Mouse (Mus musculus): Measurements from ENCODE around the gene Rtn1. TPM values are rescaled to one million over a fixed set of nuclear protein-coding genes. Genes with fewer than 3 reads are reported as not detected.

Gene Rtn1
- polyA plus RNA-seq, 1 experiment, result 4.1 TPM

DNA sequence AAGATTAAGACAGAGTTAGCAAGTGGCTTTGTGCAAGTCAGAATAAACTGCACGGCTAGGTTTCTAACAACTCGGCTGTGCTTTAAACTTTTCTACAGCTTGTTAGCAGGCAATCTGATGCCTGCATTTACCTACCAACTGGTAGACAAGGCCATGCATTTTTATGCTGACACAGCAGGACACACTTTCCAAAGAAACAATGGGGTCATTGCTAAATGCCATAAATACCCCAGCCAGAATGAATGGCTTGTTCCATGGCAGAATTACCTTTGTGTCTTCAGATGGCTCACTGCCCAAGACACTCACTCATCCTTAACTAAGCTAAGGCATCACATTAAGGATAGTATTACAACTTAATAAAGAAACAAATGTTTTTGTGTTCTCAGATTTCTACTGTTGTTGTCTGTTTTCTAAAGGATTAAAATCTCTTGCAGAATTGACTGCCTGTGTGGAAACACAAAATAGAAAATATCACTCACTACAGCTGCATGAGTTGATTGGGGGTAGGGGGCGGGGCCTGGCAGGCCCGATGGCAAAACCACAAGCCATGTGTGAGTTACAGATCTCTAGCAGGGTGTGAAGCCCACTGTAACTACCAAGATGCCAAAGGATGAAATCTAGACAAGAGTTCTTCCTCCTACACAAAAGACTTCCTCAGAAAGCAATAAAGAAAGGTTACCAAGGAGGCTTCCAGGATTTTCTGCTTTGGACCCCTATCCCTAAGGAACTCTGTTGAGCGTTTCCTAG lies 129.6 kb downstream of the Rtn1 start:
- whole genome bisulfite sequencing, result 87% methylated on average over 5 of the region's 5 CpGs
- Histone ChIP-seq H3K27me3 (ENCODE audit: control insufficient read depth, insufficient read depth, low read length) (no peaks in the 10 kb centered on the region), H3K36me3 (ENCODE audit: control insufficient read depth, insufficient read depth, low read length) (no peaks in the 10 kb centered on the region), H3K4me3 (ENCODE audit: low read depth, low read length) (no peak overlapping the region), H3K27ac (ENCODE audit: insufficient read depth, low read depth, low read length) (no peak overlapping the region), H3K4me1 (ENCODE audit: control insufficient read depth, insufficient read depth, insufficient read length, low read length) (no peaks in the 10 kb centered on the region)
- TF ChIP-seq CTCF (IDR thresholded peaks at IDR 0.05; ENCODE audit: extremely low read depth, insufficient read length, insufficient replicate concordance, low read depth, low read length), result no peak
- TF ChIP-seq POLR2A (IDR thresholded peaks at IDR 0.05; ENCODE audit: low read depth, low read length), result no peak

DNA sequence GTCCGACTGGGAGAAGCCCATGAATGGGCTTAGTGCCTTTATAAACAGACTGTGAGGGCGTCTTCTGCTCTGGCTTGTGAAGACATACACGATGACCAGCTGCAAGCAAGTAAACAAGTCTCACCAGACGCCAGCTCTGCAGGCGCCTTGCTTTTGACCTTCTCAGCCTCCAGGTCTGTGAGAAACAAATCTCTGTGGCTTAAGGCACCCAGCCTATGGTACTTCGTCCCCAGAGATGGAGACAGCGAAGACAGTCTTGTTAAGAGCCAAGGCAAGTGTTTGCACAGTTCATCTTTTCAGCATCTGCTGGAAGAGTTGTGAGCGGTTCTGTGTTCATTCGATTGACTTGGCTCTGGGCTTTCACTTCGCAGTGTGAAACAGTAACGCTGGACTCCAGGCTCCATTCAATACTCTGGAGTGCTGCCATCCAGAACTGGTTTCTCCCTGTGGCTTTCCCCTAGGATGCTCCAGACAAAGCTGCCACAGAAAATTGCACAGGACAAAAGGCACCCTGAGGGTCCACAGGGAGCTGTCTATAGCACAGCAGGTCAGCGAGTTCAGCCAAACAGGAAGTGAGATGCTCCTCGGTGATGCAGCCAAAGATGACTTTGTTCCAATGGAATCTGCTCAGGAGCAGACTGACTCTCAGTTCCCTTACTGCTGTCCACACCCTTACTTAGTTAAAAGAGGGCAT lies 135.0 kb downstream of the Rtn1 start:
- Histone ChIP-seq H3K27me3 (ENCODE audit: control insufficient read depth, insufficient read depth, low read length) (no peaks in the 10 kb centered on the region), H3K4me3 (ENCODE audit: low read depth, low read length) (no peak overlapping the region; the same call in 1 of the 2 replicates), H3K4me1 (ENCODE audit: control insufficient read depth, insufficient read depth, insufficient read length, low read length) (no peaks in the 10 kb centered on the region), H3K27ac (ENCODE audit: insufficient read depth, low read depth, low read length) (no peak overlapping the region), H3K36me3 (ENCODE audit: control insufficient read depth, insufficient read depth, low read length) (no peaks in the 10 kb centered on the region)
- TF ChIP-seq CTCF (IDR thresholded peaks at IDR 0.05; ENCODE audit: extremely low read depth, insufficient read length, insufficient replicate concordance, low read depth, low read length) (no peak), POLR2A (IDR thresholded peaks at IDR 0.05; ENCODE audit: low read depth, low read length) (no peak)
- WGBS, result 61% methylated on average over 13 of the region's 13 CpGs

DNA sequence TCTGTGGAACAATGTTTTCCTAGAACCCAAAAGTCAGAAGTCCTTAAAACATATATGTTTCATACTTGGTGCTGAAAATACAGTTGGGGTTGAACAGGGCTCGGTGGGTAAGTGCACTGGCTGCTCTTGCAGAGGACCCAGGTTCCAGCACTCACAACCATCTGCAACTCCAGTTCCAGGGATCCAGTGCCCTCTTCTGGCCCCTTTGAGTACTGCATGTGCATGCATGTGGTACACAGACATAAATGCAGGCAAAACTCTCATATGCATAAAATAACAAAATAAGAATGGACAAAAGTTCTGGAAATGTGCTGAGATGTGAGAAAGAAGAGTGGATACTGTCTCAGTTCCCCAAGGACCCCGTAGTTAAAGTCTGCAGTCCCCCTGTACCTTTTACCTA lies 141.2 kb downstream of the Rtn1 start:
- no peak for TF ChIP-seq POLR2A (IDR thresholded peaks at IDR 0.05; ENCODE audit: low read depth, low read length)
- no peak for TF ChIP-seq CTCF (IDR thresholded peaks at IDR 0.05; ENCODE audit: extremely low read depth, insufficient read length, insufficient replicate concordance, low read depth, low read length)
- Histone ChIP-seq H3K27me3 (ENCODE audit: control insufficient read depth, insufficient read depth, low read length) (no peaks in the 10 kb centered on the region), H3K36me3 (ENCODE audit: control insufficient read depth, insufficient read depth, low read length) (no peaks in the 10 kb centered on the region), H3K27ac (ENCODE audit: insufficient read depth, low read depth, low read length) (no peak overlapping the region), H3K4me1 (ENCODE audit: control insufficient read depth, insufficient read depth, insufficient read length, low read length) (no peaks in the 10 kb centered on the region), H3K4me3 (ENCODE audit: low read depth, low read length) (no peak overlapping the region)
- WGBS, result 83% methylated on average over 2 of the region's 2 CpGs

- Histone ChIP-seq H3K36me3 (ENCODE audit: control insufficient read depth, insufficient read depth, low read length) (no peaks in the 10 kb centered on the region), H3K4me1 (ENCODE audit: control insufficient read depth, insufficient read depth, insufficient read length, low read length) (no peaks in the 10 kb centered on the region), H3K27ac (ENCODE audit: insufficient read depth, low read depth, low read length) (no peak overlapping the region), H3K4me3 (ENCODE audit: low read depth, low read length) (no peak overlapping the region), H3K27me3 (ENCODE audit: control insufficient read depth, insufficient read depth, low read length) (no peaks in the 10 kb centered on the region)
- WGBS, result 84% methylated on average over 3 of the region's 3 CpGs
- no peak for TF ChIP-seq CTCF (IDR thresholded peaks at IDR 0.05; ENCODE audit: extremely low read depth, insufficient read length, insufficient replicate concordance, low read depth, low read length)
- TF ChIP-seq POLR2A (IDR thresholded peaks at IDR 0.05; ENCODE audit: low read depth, low read length), result no peak
Observed at GRCm38 (mm10) chr12:72265261-72266228, 143.3 kb downstream of the Rtn1 start.

DNA sequence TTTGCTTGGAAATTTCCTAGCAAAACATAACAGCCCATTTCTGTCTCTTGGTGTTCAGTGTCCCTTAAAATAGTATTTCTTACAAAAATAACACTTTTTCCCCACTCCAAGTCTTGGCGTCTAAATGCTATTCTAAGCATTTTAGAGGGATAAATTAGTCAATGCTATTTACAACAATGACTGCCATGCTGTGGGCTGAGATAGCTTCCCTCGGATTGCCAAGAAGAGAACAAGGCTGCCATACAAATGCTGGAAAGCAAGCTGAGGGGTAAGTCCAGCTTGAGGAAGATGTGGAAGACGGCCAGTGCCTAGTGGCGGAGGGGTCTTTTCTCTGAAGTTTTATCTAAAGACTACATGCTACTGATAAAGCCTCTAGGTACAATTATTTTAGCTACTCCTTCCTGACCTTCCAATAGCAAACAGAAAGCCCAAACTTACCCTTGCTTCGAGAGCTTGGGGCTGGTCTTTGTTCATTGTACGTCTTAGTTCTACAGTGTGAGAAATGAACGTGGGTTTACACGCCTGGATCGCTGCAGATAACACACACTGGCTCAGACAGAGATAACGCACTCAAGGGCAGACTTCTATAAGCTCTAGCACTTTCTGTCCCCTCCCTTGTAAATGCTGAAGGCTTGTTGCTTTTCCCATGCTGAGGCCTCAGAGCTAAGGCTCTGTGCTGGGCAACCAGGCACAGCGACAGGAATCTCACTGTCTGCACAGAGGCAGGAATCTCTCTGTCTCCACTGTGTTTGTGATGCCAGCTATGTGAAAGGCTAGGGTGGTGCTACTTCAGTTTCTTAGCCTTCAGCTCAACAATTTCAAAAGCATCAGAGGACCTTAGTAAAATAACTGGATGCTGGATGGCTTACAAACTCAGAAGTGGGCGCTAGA lies 145.4 kb downstream of the Rtn1 start:
- H3K4me1 ChIP-seq (ENCODE audit: control insufficient read depth, insufficient read depth, insufficient read length, low read length), result no peaks in the 10 kb centered on the region
- H3K27ac ChIP-seq (ENCODE audit: insufficient read depth, low read depth, low read length), result no peak overlapping the region
- H3K36me3 ChIP-seq (ENCODE audit: control insufficient read depth, insufficient read depth, low read length), result no peaks in the 10 kb centered on the region
- H3K4me3 ChIP-seq (ENCODE audit: low read depth, low read length), result no peak overlapping the region
- H3K27me3 ChIP-seq (ENCODE audit: control insufficient read depth, insufficient read depth, low read length), result no peaks in the 10 kb centered on the region
- TF ChIP-seq POLR2A (IDR thresholded peaks at IDR 0.05; ENCODE audit: low read depth, low read length), result no peak
- TF ChIP-seq CTCF (IDR thresholded peaks at IDR 0.05; ENCODE audit: extremely low read depth, insufficient read length, insufficient replicate concordance, low read depth, low read length), result no peak
- 47% methylated on average over 12 of the region's 12 CpGs for WGBS

DNA sequence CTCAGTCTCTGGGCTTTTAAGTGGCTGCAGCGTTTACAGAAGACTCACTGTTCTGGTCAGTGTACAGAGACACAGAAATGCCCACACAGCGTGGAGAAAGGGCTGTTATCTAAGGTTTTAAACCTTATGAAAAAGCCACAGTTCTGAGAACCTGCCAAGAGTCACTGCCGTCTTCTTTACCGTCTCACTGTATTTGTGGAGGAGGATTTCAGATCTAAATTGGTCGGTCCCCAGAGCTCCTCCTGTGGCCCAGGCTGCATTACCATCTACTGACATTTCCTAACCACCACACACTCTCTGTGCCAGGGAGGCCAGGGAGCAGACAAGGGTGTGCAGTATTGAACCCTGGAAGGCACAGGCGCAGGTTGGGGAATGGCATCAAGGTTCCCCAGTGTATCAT lies 151.9 kb downstream of the Rtn1 start:
- Histone ChIP-seq H3K36me3 (ENCODE audit: control insufficient read depth, insufficient read depth, low read length) (no peaks in the 10 kb centered on the region), H3K4me1 (ENCODE audit: control insufficient read depth, insufficient read depth, insufficient read length, low read length) (no peaks in the 10 kb centered on the region), H3K4me3 (ENCODE audit: low read depth, low read length) (no peak overlapping the region), H3K27ac (ENCODE audit: insufficient read depth, low read depth, low read length) (no peak overlapping the region), H3K27me3 (ENCODE audit: control insufficient read depth, insufficient read depth, low read length) (no peaks in the 10 kb centered on the region)
- TF ChIP-seq POLR2A (IDR thresholded peaks at IDR 0.05; ENCODE audit: low read depth, low read length) (no peak), CTCF (IDR thresholded peaks at IDR 0.05; ENCODE audit: extremely low read depth, insufficient read length, insufficient replicate concordance, low read depth, low read length) (no peak)
- WGBS, result 66% methylated on average over 6 of the region's 6 CpGs

All from small intestine, adult 2 months (tissue).